Mouse (Mus musculus) mouse embryonic stem cell (cell line): ENCODE measurements around the gene Arhgef12.

Experiments used
- in situ Hi-C, 2 experiments: fragments of 300-500 bp; cut with MboI; formaldehyde crosslinking; loops; 1 replicate in 1 of 2; 3 replicates in 1 of 2; pipeline ENCODE4 v1.14.3; 2019 to 2020; ENCODE audit warnings: low sequenced_read_pairs in 2 of 2, low pct_unique_long_range_greater_than_20kb in 1 of 2, mixed read lengths in 1 of 2; ENCODE audit not compliant: unreplicated experiment in 1 of 2

Arhgef12 gene

GRCm38 (mm10) chr9:43094828-43095227, 12.2 kb downstream of the Arhgef12 start:
- in situ Hi-C loops, result no loop called here

DNA sequence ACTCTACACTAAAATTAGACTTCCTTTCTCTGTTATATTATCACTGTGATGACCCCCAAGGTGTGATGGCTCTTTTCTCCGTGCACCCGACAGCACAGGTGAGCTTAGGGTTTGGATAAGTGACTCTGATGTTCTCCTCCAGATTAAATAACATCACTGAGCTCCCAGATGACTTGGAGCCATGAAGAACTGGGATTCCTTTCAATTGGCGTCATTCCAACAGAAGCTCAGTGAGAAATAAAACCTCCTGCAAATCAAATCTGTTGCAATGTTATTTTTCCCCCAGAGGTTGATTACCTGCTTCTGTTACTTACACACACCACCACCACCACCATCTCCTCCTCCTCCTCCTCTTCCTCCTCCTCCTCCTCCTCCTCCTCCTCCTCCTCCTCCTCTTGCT, 13.2 kb downstream of the Arhgef12 start:
- in situ Hi-C loops, result no loop called here

DNA sequence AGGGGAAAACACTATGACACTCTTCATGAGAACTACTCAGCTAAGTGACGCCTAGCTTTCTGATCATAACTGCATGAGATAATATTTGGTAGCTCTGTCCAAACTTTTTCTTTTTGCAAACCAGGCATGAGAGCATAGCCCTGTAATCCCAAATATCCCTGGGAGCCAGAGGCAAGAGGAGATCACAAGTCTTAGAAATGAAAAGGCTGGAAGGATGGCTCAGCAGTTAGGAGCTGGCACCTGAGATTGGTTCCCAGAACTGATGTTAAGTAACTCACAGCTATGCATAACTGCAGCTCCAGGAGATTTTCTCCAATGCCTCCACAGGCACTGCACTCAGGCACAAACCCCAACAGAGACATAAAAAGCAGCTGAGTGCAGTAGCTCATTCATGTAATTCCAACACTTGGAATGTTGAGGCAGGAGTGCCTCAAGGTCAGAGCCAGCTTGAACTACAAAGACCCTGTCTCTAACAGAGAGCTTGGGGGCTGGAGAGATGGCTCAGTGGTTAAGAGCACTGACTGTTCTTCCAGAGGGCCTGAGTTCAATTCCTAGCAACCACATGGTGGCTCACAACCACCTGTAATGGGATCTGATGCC, 21.3 kb downstream of the Arhgef12 start:
- in situ Hi-C loops, result no loop called here

DNA sequence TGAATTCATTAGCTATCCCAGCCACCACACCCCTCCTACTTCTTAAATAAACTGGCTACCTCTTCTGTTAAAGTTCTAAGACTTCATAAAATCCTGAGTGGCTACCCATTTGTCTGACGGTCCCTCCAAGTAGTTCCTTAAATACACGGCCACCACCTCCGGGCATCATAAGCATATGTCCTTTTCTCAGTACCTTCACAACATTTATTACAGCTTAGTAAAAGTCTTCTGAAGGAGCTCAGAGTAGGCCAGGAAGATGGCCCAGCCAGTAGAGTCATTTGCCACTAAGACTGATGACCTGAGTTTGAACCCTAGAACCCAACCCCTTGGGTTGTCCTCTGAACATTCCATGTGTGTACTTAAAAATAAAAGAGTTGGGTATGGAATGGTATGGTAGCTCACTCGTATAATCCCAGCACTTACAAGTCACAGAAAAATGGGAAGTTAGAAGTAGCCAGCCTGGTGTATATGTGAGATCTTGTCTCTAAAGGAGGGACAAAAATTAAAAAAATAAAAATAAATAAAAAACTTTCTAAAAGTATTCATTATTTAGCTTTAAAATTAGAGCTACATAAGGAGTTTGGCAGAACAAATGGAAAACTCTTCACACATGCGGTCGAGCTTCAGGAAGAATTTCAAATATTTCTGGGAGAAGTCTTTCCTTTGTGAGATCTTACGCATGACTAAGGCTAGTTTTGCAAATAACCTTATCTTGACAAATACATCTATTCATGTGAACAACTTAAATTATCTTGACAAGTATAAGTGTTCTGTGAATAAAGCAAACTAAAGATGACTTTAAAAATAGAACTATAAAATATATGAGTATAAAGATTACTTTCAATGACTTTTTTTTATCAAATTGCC, 22.3 kb downstream of the Arhgef12 start:
- in situ Hi-C loops, result no loop called here

GRCm38 (mm10) chr9:43083441-43084055, 23.5 kb downstream of the Arhgef12 start:
- in situ Hi-C loops, result no loop called here

- in situ Hi-C loops, result no loop called here
These were observed 28.3 kb downstream of the Arhgef12 start for GRCm38 (mm10) chr9:43078711-43079110.

DNA sequence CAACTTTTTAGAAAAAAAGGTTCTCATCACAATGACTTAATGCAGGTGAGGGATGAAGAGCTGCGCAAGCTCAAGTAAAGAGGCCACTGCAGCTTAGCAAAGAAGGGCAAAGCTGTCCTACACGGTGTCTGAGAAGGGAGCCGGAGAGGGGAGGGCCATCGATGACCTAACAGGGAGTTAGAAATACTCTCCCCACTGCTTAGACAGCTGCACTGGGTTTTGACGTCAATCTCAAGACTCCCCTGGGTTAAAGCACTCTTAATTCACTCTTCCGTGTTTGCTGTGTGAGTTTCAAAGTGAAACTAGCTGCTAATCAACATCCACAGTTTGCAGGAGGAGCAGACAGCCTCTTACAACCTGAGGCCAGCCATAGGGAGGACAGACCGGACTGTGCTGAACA, 30.9 kb downstream of the Arhgef12 start:
- in situ Hi-C loops, result no loop called here

DNA sequence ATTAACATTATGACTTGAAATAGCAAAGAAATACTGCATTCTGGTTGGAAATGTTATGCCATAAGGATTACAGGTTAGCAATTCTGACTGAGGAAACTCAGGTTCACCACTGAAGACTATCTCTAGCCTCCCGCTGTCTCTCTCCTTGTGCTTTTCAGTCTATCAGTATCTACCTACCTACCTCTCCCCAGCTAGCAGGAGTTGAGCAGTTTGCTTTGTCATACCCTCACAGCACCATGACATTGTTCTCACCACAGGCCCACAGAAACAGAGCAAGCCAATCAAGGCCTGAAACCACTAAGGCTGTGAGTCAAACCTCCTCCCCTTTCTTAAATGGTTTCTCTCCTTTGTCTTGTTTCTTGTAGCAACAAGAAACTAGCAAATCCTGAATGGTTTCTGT, 32.4 kb downstream of the Arhgef12 start:
- in situ Hi-C loops, result no loop called here

GRCm38 (mm10) chr9:43071741-43072140, 35.3 kb downstream of the Arhgef12 start:
- in situ Hi-C loops, result no loop called here

- in situ Hi-C loops, result no loop called here
These were observed 35.9 kb downstream of the Arhgef12 start for GRCm38 (mm10) chr9:43071176-43071575.

DNA sequence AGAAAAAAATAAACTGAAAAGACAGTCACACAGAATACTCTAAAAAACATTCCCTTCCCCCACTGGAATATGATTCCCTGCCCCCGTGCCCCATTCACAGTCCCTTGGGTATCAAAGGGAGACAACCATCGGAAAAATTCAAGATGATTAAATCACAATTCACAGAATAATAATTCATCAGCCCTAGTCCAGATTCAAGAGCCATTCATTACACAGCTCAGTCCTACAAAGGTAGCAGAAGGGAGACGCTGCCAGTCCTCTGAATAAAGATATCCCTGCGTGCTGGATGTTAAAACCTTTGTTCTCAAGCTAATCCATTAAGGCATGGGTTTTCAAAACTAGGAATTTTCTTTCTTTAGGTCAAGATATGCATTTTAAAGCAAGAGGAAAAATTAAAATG, 36.5 kb downstream of the Arhgef12 start:
- in situ Hi-C loops, result no loop called here

DNA sequence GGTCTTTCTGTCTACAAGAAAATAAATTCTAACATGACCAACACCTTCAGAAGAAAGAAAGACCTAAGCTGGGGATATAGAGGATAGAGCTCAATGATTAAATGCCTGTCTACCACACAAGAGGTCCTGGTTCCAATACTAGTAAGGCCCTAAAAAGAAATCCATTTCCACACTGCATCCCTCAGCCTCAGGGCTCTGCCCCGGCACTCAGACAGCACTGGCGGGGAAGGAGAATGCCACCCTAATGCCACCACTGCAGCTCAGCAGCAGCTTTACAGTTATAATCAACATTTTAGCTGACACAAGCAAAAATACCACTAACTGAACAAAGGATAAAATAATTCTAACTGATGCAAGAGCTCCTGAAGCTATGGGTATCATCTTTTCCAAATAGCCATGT, 36.9 kb downstream of the Arhgef12 start:
- in situ Hi-C loops, result no loop called here

- in situ Hi-C loops, result no loop called here
These were observed 39.1 kb downstream of the Arhgef12 start for GRCm38 (mm10) chr9:43067896-43068295.

DNA sequence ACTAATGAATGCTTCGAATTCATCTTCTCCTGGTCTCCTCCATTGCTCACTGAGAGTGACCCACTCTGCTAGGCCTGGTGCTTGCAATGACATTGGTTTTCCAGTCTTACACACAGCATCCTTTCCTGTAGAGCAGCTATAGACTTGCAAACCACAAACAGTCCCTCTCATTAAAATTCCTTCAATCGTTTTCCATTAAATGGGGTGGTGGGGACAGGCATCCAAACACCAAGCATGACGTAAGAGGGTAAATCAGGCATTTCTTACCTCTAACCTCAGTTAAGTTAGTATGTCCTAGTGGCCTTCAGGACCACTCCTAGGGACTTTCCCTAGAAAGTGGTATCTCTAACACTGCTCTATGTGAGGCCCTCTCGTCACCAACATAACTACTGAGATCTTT, 41.8 kb downstream of the Arhgef12 start:
- in situ Hi-C loops, result no loop called here

DNA sequence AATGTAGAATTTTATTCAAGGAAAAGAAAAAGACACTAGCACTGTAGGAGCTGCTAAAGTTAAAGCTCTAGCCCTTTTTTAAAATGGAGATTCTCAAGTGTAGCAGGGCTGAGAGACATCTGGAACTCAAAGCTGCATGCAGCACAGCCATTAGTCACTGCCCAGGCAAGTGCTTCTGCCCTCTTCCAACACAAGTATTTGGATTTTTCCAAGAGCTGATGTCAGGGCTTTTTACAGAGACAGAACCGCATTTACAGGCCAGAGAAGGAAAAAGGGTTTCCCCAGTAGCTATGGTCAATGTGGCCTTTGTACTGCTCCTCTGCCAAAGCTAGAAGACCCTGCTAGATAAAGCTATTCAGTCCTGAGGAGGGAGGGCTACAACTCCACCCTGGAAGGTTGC, 45.5 kb downstream of the Arhgef12 start:
- in situ Hi-C loops, result no loop called here

- in situ Hi-C loops, result no loop called here
These were observed 56.6 kb downstream of the Arhgef12 start for GRCm38 (mm10) chr9:43050391-43050790.

DNA sequence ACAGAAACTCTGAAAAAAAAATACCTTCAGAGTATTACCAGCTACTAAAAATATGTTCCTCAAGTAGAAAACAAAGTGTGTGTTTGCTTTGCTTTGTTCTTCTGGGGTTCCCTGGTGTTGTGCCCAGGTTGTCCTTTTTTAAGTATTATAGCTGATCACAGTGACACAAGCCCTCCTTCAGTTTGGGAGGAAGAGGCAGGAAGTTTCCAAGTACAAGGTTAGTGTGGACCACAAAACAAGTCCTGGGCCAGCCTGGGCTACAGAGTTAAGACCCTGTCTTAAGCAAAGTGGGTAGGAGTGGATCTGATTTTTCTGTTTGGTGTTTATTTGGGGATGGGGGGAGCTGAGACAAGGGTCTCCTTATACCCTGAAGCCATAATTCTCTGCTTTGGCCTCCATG, 62.6 kb downstream of the Arhgef12 start:
- in situ Hi-C loops, result no loop called here

GRCm38 (mm10) chr9:43038466-43038865, 68.6 kb downstream of the Arhgef12 start:
- in situ Hi-C loops, result no loop called here

- in situ Hi-C loops, result no loop called here
These were observed 71.8 kb downstream of the Arhgef12 start for GRCm38 (mm10) chr9:43035208-43035607.

DNA sequence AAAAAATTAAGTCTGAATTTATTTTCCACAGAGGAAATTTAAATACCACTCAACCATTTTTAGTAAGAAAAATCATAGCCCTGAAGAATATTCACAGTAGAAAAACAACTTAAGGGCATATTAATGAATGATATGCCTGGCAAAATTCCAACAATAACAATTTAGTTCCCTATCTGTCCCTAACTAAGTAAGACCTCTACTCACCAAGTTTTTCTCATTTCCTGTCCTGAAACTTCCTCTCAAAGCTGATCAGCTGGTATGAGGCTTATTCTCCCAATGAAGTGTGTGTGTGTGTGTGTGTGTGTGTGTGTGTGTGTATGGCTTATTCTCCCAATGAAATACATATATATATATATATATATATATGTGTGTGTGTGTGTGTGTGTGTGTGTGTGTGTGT, 72.8 kb downstream of the Arhgef12 start:
- in situ Hi-C loops, result no loop called here
